Mouse (Mus musculus) frontal cortex, postnatal 36 days (tissue): Measurements from ENCODE around the gene Gm15093.
"Not testable (repeated sequence)": the region's sequence is repeated elsewhere in the genome, so short reads cannot be mapped to it uniquely, and the experiment has no call there.

Source experiments
- DNase-seq, 2 experiments: peaks; one replicate each; pipeline ENCODE4 v3.0.0; 2022; ENCODE audit warnings: low spot score in 2 of 2

The Gm15093 gene

GRCm38 (mm10) chrX:149272077-149272476 is at the start of gene Gm15093:
Gm15093 (plus strand) TSS chrX:149272377.
- not testable (repeated sequence) for DNase-seq
